Mouse (Mus musculus): ENCODE measurements around the gene Cltb.

Cltb gene

GRCm38 (mm10) chr13:54564232-54565200, 46.6 kb downstream of the Cltb start:
- in situ Hi-C loops (cut with MseI, MboI): no loop called here

- in situ Hi-C loops (cut with MseI, MboI): no loop called here
These were observed 48.6 kb downstream of the Cltb start for GRCm38 (mm10) chr13:54562562-54562961.

GRCm38 (mm10) chr13:54560608-54561007, 50.5 kb downstream of the Cltb start:
- in situ Hi-C loops (cut with MseI, MboI): no loop called here

GRCm38 (mm10) chr13:54559656-54560055, 51.5 kb downstream of the Cltb start:
- in situ Hi-C loops (cut with MseI, MboI): no loop called here

GRCm38 (mm10) chr13:54557652-54558051, 53.5 kb downstream of the Cltb start:
- in situ Hi-C loops (cut with MseI, MboI): no loop called here

- in situ Hi-C loops (cut with MseI, MboI): no loop called here
These were observed 54.3 kb downstream of the Cltb start for GRCm38 (mm10) chr13:54556796-54557195.

- in situ Hi-C loops (cut with MseI, MboI): no loop called here
These were observed 55.0 kb downstream of the Cltb start for GRCm38 (mm10) chr13:54556176-54556575.

- in situ Hi-C loops (cut with MseI, MboI): no loop called here
These were observed 63.1 kb downstream of the Cltb start for GRCm38 (mm10) chr13:54548036-54548435.
